Comparison of ENCODE assay signal across 7 mouse cellular contexts in the genomic region with DNA sequence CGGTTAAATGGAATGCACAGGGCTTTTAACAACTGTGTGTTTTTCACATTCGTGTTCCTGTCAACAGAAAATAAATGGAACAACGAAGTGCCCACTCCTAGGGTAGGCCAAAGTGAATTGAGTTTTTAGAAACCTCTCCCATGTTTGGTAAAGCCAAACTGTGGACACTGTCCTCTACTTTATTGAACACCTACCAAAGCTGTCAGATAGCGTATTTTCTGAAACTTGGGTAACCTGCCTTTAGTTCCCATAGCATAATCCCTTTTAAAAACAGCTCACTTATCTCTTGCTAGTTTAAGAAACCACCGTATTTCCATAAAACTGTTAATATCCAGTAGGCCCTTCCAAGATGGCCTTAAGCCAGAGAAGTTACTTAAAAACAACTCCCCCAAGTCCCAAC. TPM values are rescaled to one million over a fixed set of nuclear protein-coding genes. Genes with fewer than 3 reads are reported as not detected.
A peak's percentile ranks its signal among the peaks of the same experiment; 100 is the strongest.
DNase-seq lines count a peak whose midpoint lies in the region; ATAC-seq and TF ChIP-seq lines count a peak whose summit lies in the region.

No protein-coding gene starts in this region.

- no peak overlapping the region for H3K4me3 ChIP-seq in kidney, embryonic 14.5 days (ENCODE audit: low read length)
- H3K4me3 ChIP-seq in MEL (ENCODE audit: control insufficient read depth in 1 of 2, insufficient read depth in 1 of 2, low read depth in 2 of 2, low read length in 2 of 2) = peak overlapping the region; percentile 41 to 52
- 0 out of 2 replicates have a peak overlapping the region, but pooled peaks have one; percentile 79 for H3K4me3 ChIP-seq in limb, embryonic 10.5 days

- peak overlapping the region; percentile 88; the same call in 1 of the 2 replicates for H3K27ac ChIP-seq in kidney, embryonic 14.5 days (ENCODE audit: low read depth, low read length)
- peak overlapping the region; percentile 96 for H3K27ac ChIP-seq in MEL (ENCODE audit: control insufficient read depth, low read depth, low read length)
- H3K27ac ChIP-seq in limb, embryonic 10.5 days = no peak overlapping the region

- TF ChIP-seq RAD21 in MEL (IDR thresholded peaks at IDR 0.05; ENCODE audit: low read depth, low read length) = no peak

- no peak for DNase-seq in kidney, adult 11 months
- DNase-seq in A20 (ENCODE audit: low read depth, low spot score) (peak; percentile 39), MEL (ENCODE audit: low read depth, low spot score) (peak; percentile 51)
- DNase-seq in limb, embryonic 10.5 days (ENCODE audit: low spot score) = no peak
- no peak for DNase-seq in testis, postnatal 14 days (ENCODE audit: low spot score)
- DNase-seq in left cerebral cortex, postnatal 25 days (ENCODE audit: low spot score in 2 of 2) = no peak

- no peak overlapping the region for H3K9ac ChIP-seq in kidney, embryonic 14.5 days (ENCODE audit: low read depth, low read length)
- H3K9ac ChIP-seq in MEL (ENCODE audit: control insufficient read depth, low read depth, low read length, poor library complexity, severe bottlenecking) = peak overlapping the region; percentile 66

- TF ChIP-seq POLR2A in MEL (IDR thresholded peaks at IDR 0.05; ENCODE audit: control insufficient read depth in 1 of 2, insufficient read depth in 1 of 2, low read depth in 1 of 2, low read length in 2 of 2, poor library complexity in 1 of 2) = no peak

- 88% methylated on average over 5 of the region's 5 CpGs for WGBS in kidney, embryonic 14.5 days
- 90% methylated on average over 5 of the region's 5 CpGs for WGBS in limb, embryonic 10.5 days

- peaks cover 43% of the 10 kb centered on the region for H3K36me3 ChIP-seq in kidney, embryonic 14.5 days (ENCODE audit: control insufficient read depth, insufficient read depth, low read length)
- H3K36me3 ChIP-seq in MEL (ENCODE audit: control insufficient read depth in 1 of 2, insufficient read depth in 2 of 2, low read length in 2 of 2) = peaks cover 10 to 15% of the 10 kb centered on the region in 2 experiments
- H3K36me3 ChIP-seq in limb, embryonic 10.5 days = peaks cover 55% of the 10 kb centered on the region

- ATAC-seq in kidney, embryonic 14.5 days (ENCODE audit: low FRiP score, low TSS enrichment) = no peak

- no peaks in the 10 kb centered on the region for H3K27me3 ChIP-seq in kidney, embryonic 14.5 days (ENCODE audit: control insufficient read depth, insufficient read depth, low read length)
- no peaks in the 10 kb centered on the region for H3K27me3 ChIP-seq in MEL (ENCODE audit: control insufficient read depth in 1 of 2, insufficient read depth in 2 of 2, low read length in 2 of 2)
- H3K27me3 ChIP-seq in limb, embryonic 10.5 days (ENCODE audit: low read depth, poor library complexity, severe bottlenecking) = no peaks in the 10 kb centered on the region

- H3K79me2 ChIP-seq in MEL (ENCODE audit: control insufficient read depth, insufficient read depth, low read length, poor library complexity) = peaks cover 15% of the 10 kb centered on the region

- TF ChIP-seq CTCF in MEL (IDR thresholded peaks at IDR 0.05 in 2 of 3, conservative IDR thresholded peaks at IDR 0.05 in 1 of 3; ENCODE audit: control insufficient read depth in 1 of 3, insufficient read depth in 1 of 3, low read depth in 2 of 3, low read length in 3 of 3, poor library complexity in 1 of 3, severe bottlenecking in 1 of 3) = no peak

- H3K9me3 ChIP-seq in kidney, embryonic 14.5 days (ENCODE audit: control insufficient read depth, low read length) = no peaks in the 10 kb centered on the region
- no peaks in the 10 kb centered on the region for H3K9me3 ChIP-seq in MEL (replicated peaks; ENCODE audit: insufficient read depth, low read length)
- H3K9me3 ChIP-seq in limb, embryonic 10.5 days (replicated peaks) = no peaks in the 10 kb centered on the region

- intact Hi-C loops in left cerebral cortex, postnatal 25 days (cut with DNase I) = loop anchor here (1.0 to 5.0 kb wide), 2 partner anchors 142 to 358 kb away; a partner anchor contains a TSS

- TF ChIP-seq EP300 in MEL (IDR thresholded peaks at IDR 0.05; ENCODE audit: low read depth in 1 of 2, low read length in 2 of 2) = no peak

- H3K4me1 ChIP-seq in kidney, embryonic 14.5 days (ENCODE audit: control insufficient read depth, insufficient read depth, low read length) = peaks cover 9% of the 10 kb centered on the region
- peaks cover 0 to 5% of the 10 kb centered on the region in 2 experiments; a peak in 3 of 4 replicates for H3K4me1 ChIP-seq in MEL (ENCODE audit: control insufficient read depth in 1 of 2, insufficient read depth in 2 of 2, low read length in 2 of 2)
- H3K4me1 ChIP-seq in limb, embryonic 10.5 days = peaks cover 7% of the 10 kb centered on the region

- no peak overlapping the region; the same call in 1 of the 2 replicates for H3K4me2 ChIP-seq in kidney, embryonic 14.5 days (replicated peaks; ENCODE audit: low read depth, low read length)

TF ChIP-seq in MEL, 35 proteins besides CTCF, POLR2A, EP300 and RAD21:
- no peak; the same call in 1 of the 2 replicates for TF ChIP-seq SIN3A (IDR thresholded peaks at IDR 0.05; ENCODE audit: low read length)
- TF ChIP-seq E2F4 (IDR thresholded peaks at IDR 0.05; ENCODE audit: borderline replicate concordance, low read depth, low read length) = no peak
- TF ChIP-seq CHD1 (IDR thresholded peaks at IDR 0.05; ENCODE audit: low read depth, low read length) = peak; percentile 68; the same call in 1 of the 2 replicates

RNA-seq across cellular contexts. Expression of a gene that starts 0.9 kb away (rescaled TPM):
- polyA plus RNA-seq in kidney, embryonic 14.5 days (2014; fragmentation: Nextera tagmentation; extraction: Ambion mirVana) = 37.2 and 39.9 TPM in 2 replicates
- 30.0 and 34.4 TPM in 2 replicates for total RNA-seq in MEL (2012; rRNA removed)
- polyA plus RNA-seq in MEL (2012; ENCODE audit: insufficient read depth in 1 of 2, insufficient read length in 2 of 2, low read depth in 1 of 2, low replicate concordance in 2 of 2, missing spikeins in 1 of 2) = 10 to 100 TPM in 1 of 2 experiments, not detected in 1; 77.0 TPM
- polyA plus RNA-seq in limb, embryonic 10.5 days (2016; fragmentation: Nextera tagmentation; extraction: Ambion mirVana) = 36.3 and 41.4 TPM in 2 replicates
- 10 to 100 TPM; 22.9 to 24.6 TPM for total RNA-seq in left cerebral cortex, postnatal 25 days (2021)

Comparison
In these comparisons a context has a peak if more than half of its experiments do, and no peak if none do; other contexts are left out.
1. DNase-seq: peak in A20 (single experiment) and MEL (single experiment); none in kidney, adult 11 months (single experiment), limb, embryonic 10.5 days (single experiment), testis, postnatal 14 days (single experiment) and left cerebral cortex, postnatal 25 days (0 of 2).